Mouse (Mus musculus): Measurements from ENCODE around the gene Myom1. TPM values are rescaled to one million over a fixed set of nuclear protein-coding genes. Genes with fewer than 3 reads are reported as not detected.

The Myom1 gene
- polyA plus RNA-seq, 1 experiment from 2014 or later, result 1.5 TPM

- H3K9ac ChIP-seq (replicated peaks; ENCODE audit: low read depth, low read length), result no peak overlapping the region
- H3K4me3 ChIP-seq (ENCODE audit: low read depth, low read length), result no peak overlapping the region
- no peaks in the 10 kb centered on the region for H3K27me3 ChIP-seq (ENCODE audit: control insufficient read depth, insufficient read depth, low read length)
- WGBS, result 57% methylated on average over 6 of the region's 6 CpGs
- H3K36me3 ChIP-seq (ENCODE audit: control insufficient read depth, insufficient read depth, low read length), result no peaks in the 10 kb centered on the region
- no peaks in the 10 kb centered on the region for H3K9me3 ChIP-seq (ENCODE audit: control insufficient read depth, low read length)
- H3K4me2 ChIP-seq (ENCODE audit: low read depth, low read length), result no peak overlapping the region
- no peaks in the 10 kb centered on the region for H3K4me1 ChIP-seq (ENCODE audit: control insufficient read depth, insufficient read depth, low read length)
- ATAC-seq (ENCODE audit: low read depth), result no peak
- H3K27ac ChIP-seq (ENCODE audit: low read depth, low read length), result no peak overlapping the region
Measured at GRCm38 (mm10) chr17:71110753-71111265, 108.4 kb downstream of the Myom1 start.

DNA sequence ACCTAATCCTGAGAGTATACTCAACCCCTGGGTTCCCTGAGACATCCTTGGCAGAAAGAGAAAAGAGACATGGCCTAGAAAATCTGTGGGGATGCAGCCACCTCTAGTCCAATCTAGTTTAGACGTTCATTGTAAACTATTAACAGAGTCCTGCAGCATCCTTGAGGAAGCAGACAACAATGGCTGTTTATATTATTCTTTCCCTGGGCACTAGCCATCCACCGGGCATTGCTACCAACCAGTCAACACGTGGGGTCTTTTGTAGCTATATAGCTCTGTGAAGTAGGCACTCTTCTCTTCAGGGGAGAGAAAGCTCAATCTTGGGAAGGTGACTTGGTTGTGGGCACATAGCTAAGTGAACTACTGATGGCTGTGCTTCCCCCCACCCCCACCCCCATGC lies 110.3 kb downstream of the Myom1 start:
- WGBS, result 88% methylated on average over 3 of the region's 3 CpGs
- Histone ChIP-seq H3K27ac (ENCODE audit: low read depth, low read length) (no peak overlapping the region), H3K9me3 (ENCODE audit: control insufficient read depth, low read length) (no peaks in the 10 kb centered on the region), H3K4me3 (ENCODE audit: low read depth, low read length) (no peak overlapping the region), H3K36me3 (ENCODE audit: control insufficient read depth, insufficient read depth, low read length) (no peaks in the 10 kb centered on the region), H3K4me1 (ENCODE audit: control insufficient read depth, insufficient read depth, low read length) (no peaks in the 10 kb centered on the region), H3K27me3 (ENCODE audit: control insufficient read depth, insufficient read depth, low read length) (no peaks in the 10 kb centered on the region), H3K9ac (replicated peaks; ENCODE audit: low read depth, low read length) (no peak overlapping the region), H3K4me2 (ENCODE audit: low read depth, low read length) (no peak overlapping the region)
- no peak for ATAC-seq (ENCODE audit: low read depth)

DNA sequence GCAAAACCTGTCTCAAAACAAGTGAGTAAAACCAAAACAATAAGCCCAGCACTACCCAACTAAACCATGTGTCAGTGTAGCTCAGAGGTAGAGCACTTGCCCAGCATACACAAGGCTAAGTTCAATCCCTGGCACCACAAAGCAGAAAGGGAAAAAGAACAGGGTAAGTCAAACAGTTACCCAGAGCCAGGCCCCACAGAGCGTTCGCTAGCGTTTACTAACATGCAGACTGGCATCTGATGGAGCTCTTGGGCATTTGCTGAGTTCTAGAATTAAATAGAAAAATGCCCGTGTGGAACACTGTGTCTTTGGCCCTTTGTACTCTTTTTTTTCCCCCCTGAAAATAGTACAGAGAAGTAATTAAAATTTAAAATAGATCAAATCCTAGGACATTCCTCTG lies 111.8 kb downstream of the Myom1 start:
- H3K4me3 ChIP-seq (ENCODE audit: low read depth, low read length), result no peak overlapping the region
- 74% methylated on average over 4 of the region's 4 CpGs for WGBS
- ATAC-seq (ENCODE audit: low read depth), result no peak
- H3K36me3 ChIP-seq (ENCODE audit: control insufficient read depth, insufficient read depth, low read length), result no peaks in the 10 kb centered on the region
- H3K4me1 ChIP-seq (ENCODE audit: control insufficient read depth, insufficient read depth, low read length), result no peaks in the 10 kb centered on the region
- no peak overlapping the region for H3K9ac ChIP-seq (replicated peaks; ENCODE audit: low read depth, low read length)
- no peaks in the 10 kb centered on the region for H3K27me3 ChIP-seq (ENCODE audit: control insufficient read depth, insufficient read depth, low read length)
- no peaks in the 10 kb centered on the region for H3K9me3 ChIP-seq (ENCODE audit: control insufficient read depth, low read length)
- no peak overlapping the region for H3K27ac ChIP-seq (ENCODE audit: low read depth, low read length)
- no peak overlapping the region for H3K4me2 ChIP-seq (ENCODE audit: low read depth, low read length)

- Histone ChIP-seq H3K36me3 (ENCODE audit: control insufficient read depth, insufficient read depth, low read length) (no peaks in the 10 kb centered on the region), H3K4me1 (ENCODE audit: control insufficient read depth, insufficient read depth, low read length) (no peaks in the 10 kb centered on the region), H3K27ac (ENCODE audit: low read depth, low read length) (no peak overlapping the region), H3K4me2 (ENCODE audit: low read depth, low read length) (no peak overlapping the region), H3K4me3 (ENCODE audit: low read depth, low read length) (no peak overlapping the region), H3K27me3 (ENCODE audit: control insufficient read depth, insufficient read depth, low read length) (no peaks in the 10 kb centered on the region), H3K9ac (replicated peaks; ENCODE audit: low read depth, low read length) (no peak overlapping the region), H3K9me3 (ENCODE audit: control insufficient read depth, low read length) (no peaks in the 10 kb centered on the region)
- 90% methylated on average over 4 of the region's 4 CpGs for WGBS
- no peak for ATAC-seq (ENCODE audit: low read depth)
Measured at GRCm38 (mm10) chr17:71117956-71118355, 115.5 kb downstream of the Myom1 start.

DNA sequence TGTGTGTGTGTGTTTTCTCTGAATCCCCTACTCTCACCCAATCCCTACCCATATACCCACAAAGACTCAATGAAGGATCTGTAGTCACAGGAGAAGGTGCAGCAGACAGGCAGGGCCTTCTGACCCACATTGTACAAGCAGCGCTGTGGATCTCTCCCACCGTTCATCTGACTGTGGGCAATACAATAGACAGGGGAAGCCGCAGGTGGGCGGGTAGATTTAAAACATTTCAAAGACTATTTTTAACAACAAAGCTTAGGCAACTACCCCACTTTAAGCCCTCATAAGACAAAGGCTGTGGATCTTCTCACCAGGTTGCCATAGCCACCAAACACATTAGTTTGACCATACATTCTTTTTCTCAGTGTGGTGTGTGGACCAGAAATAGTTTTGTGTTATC lies 116.2 kb downstream of the Myom1 start:
- Histone ChIP-seq H3K9me3 (ENCODE audit: control insufficient read depth, low read length) (no peaks in the 10 kb centered on the region), H3K27me3 (ENCODE audit: control insufficient read depth, insufficient read depth, low read length) (no peaks in the 10 kb centered on the region), H3K4me3 (ENCODE audit: low read depth, low read length) (no peak overlapping the region), H3K4me1 (ENCODE audit: control insufficient read depth, insufficient read depth, low read length) (no peaks in the 10 kb centered on the region), H3K4me2 (ENCODE audit: low read depth, low read length) (no peak overlapping the region), H3K36me3 (ENCODE audit: control insufficient read depth, insufficient read depth, low read length) (no peaks in the 10 kb centered on the region), H3K9ac (replicated peaks; ENCODE audit: low read depth, low read length) (no peak overlapping the region), H3K27ac (ENCODE audit: low read depth, low read length) (no peak overlapping the region)
- WGBS, result 67% methylated on average over 4 of the region's 4 CpGs
- no peak for ATAC-seq (ENCODE audit: low read depth)

DNA sequence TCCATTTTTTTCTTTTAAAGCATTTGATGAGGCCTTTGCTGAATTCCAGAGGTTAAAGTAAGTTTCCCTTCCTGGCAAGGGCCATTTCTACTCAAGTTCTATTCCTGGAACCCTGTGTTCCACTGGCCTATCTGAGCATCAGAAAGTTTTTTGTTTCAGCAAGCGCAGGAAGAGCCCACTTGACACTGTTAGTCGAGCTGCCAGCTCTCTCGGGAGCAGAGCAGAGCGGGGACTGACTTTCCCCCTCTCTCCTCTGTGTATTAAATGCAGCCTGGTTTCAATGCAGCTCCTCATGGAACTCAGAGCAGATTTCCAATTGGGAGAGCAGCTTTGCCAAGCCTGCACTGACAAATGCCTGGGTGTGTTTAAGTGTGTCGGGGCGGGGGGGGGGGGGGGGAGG lies 118.2 kb downstream of the Myom1 start:
- Histone ChIP-seq H3K4me1 (ENCODE audit: control insufficient read depth, insufficient read depth, low read length) (peaks cover 3% of the 10 kb centered on the region; the same call in 1 of the 2 replicates), H3K4me3 (ENCODE audit: low read depth, low read length) (no peak overlapping the region), H3K36me3 (ENCODE audit: control insufficient read depth, insufficient read depth, low read length) (no peaks in the 10 kb centered on the region), H3K9ac (replicated peaks; ENCODE audit: low read depth, low read length) (no peak overlapping the region), H3K27ac (ENCODE audit: low read depth, low read length) (no peak overlapping the region), H3K4me2 (ENCODE audit: low read depth, low read length) (no peak overlapping the region), H3K9me3 (ENCODE audit: control insufficient read depth, low read length) (no peaks in the 10 kb centered on the region), H3K27me3 (ENCODE audit: control insufficient read depth, insufficient read depth, low read length) (no peaks in the 10 kb centered on the region)
- 63% methylated on average over 5 of the region's 6 CpGs for WGBS
- ATAC-seq (ENCODE audit: low read depth), result no peak

DNA sequence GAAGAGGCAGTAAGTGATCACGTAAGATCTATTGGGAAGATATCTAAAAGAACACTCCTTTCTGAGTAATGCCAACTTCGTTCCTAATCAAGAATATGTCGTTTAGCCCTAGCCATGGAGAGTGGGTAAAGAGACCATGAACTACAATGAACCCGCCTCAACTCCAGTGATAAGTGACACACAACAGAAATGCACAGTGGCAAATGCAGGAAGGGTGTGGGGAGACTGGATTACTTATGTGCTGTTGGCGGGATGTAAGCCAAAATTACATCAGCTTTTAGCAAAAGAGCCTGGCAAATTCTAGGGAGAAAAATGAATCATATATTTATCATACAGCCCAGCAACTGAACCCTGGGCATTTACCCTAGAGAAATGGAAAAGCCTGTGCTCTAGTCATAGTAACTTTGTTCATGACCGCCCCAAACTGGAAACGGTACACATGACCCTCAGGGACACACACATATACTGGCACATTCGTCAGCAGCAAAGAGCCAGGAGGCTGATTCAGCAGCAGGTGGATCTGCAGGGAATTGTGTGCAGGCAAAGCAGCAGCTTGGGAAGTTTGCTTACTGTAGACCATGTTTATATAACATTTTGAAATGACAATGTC lies 121.7 kb downstream of the Myom1 start:
- H3K4me1 ChIP-seq (ENCODE audit: control insufficient read depth, insufficient read depth, low read length), result peaks cover 3% of the 10 kb centered on the region; the same call in 1 of the 2 replicates
- no peak for ATAC-seq (ENCODE audit: low read depth)
- H3K4me2 ChIP-seq (ENCODE audit: low read depth, low read length), result no peak overlapping the region
- no peak overlapping the region for H3K9ac ChIP-seq (replicated peaks; ENCODE audit: low read depth, low read length)
- H3K36me3 ChIP-seq (ENCODE audit: control insufficient read depth, insufficient read depth, low read length), result no peaks in the 10 kb centered on the region
- WGBS, result 85% methylated on average over 8 of the region's 8 CpGs
- H3K4me3 ChIP-seq (ENCODE audit: low read depth, low read length), result no peak overlapping the region
- H3K27me3 ChIP-seq (ENCODE audit: control insufficient read depth, insufficient read depth, low read length), result no peaks in the 10 kb centered on the region
- H3K27ac ChIP-seq (ENCODE audit: low read depth, low read length), result no peak overlapping the region
- no peaks in the 10 kb centered on the region for H3K9me3 ChIP-seq (ENCODE audit: control insufficient read depth, low read length)

GRCm38 (mm10) chr17:71124674-71125073 lies 122.2 kb downstream of the Myom1 start:
- H3K4me2 ChIP-seq (ENCODE audit: low read depth, low read length), result no peak overlapping the region
- WGBS, result 65% methylated on average over 1 of the region's 1 CpGs
- peaks cover 3% of the 10 kb centered on the region; the same call in 1 of the 2 replicates for H3K4me1 ChIP-seq (ENCODE audit: control insufficient read depth, insufficient read depth, low read length)
- H3K9ac ChIP-seq (replicated peaks; ENCODE audit: low read depth, low read length), result no peak overlapping the region
- no peaks in the 10 kb centered on the region for H3K9me3 ChIP-seq (ENCODE audit: control insufficient read depth, low read length)
- ATAC-seq (ENCODE audit: low read depth), result no peak
- no peaks in the 10 kb centered on the region for H3K27me3 ChIP-seq (ENCODE audit: control insufficient read depth, insufficient read depth, low read length)
- no peak overlapping the region for H3K4me3 ChIP-seq (ENCODE audit: low read depth, low read length)
- no peaks in the 10 kb centered on the region for H3K36me3 ChIP-seq (ENCODE audit: control insufficient read depth, insufficient read depth, low read length)
- H3K27ac ChIP-seq (ENCODE audit: low read depth, low read length), result no peak overlapping the region

DNA sequence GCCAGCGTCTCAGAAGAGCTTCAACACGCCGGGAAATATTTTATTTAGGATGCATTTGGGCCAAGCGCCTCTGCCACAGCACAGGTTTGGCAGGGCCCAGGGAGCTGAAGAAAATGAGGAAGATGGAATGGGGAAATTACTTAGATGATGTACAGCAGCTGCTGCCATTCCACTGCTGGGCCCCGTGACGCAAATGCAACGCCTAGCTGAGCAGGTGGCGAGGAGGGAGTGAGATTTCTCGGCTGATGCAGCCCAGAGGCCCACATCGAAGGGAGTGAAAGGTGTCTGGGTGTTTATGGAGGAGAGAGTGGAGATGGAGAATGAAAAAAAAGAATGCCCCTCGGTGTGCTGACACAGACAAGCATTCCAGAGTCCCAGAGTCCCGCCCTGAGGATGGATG lies 123.1 kb downstream of the Myom1 start:
- Histone ChIP-seq H3K27ac (ENCODE audit: low read depth, low read length) (no peak overlapping the region), H3K4me3 (ENCODE audit: low read depth, low read length) (no peak overlapping the region), H3K4me2 (ENCODE audit: low read depth, low read length) (no peak overlapping the region), H3K4me1 (ENCODE audit: control insufficient read depth, insufficient read depth, low read length) (peaks cover 3% of the 10 kb centered on the region; the same call in 1 of the 2 replicates), H3K9me3 (ENCODE audit: control insufficient read depth, low read length) (no peaks in the 10 kb centered on the region), H3K27me3 (ENCODE audit: control insufficient read depth, insufficient read depth, low read length) (no peaks in the 10 kb centered on the region), H3K36me3 (ENCODE audit: control insufficient read depth, insufficient read depth, low read length) (no peaks in the 10 kb centered on the region), H3K9ac (replicated peaks; ENCODE audit: low read depth, low read length) (no peak overlapping the region)
- 44% methylated on average over 12 of the region's 12 CpGs for WGBS
- ATAC-seq (ENCODE audit: low read depth), result peak; percentile 47; the same call in 1 of the 2 replicates

Measured in neural tube, embryonic 14.5 days (tissue).